Mouse (Mus musculus) NIH3T3 (cell line): ENCODE data around the gene Gm17545.

ENCODE experiments used
- DNase-seq: peaks from one replicate; pipeline ENCODE4 v3.0.0-alpha.2; 2012; ENCODE audit warnings: low read depth

Gm17545 gene

GRCm38 (mm10) chr9:22494203-22494807 lies 40.2 kb downstream of the Gm17545 start:
- DNase-seq: no peak

- no peak for DNase-seq
These were observed 41.0 kb downstream of the Gm17545 start for GRCm38 (mm10) chr9:22495133-22495532.

GRCm38 (mm10) chr9:22497021-22497767 lies 43.1 kb downstream of the Gm17545 start:
- DNase-seq: no peak

- DNase-seq: peak; percentile 11
These were observed 48.9 kb downstream of the Gm17545 start for GRCm38 (mm10) chr9:22502972-22503371.

GRCm38 (mm10) chr9:22503581-22503980 lies 49.5 kb downstream of the Gm17545 start:
- no peak for DNase-seq

GRCm38 (mm10) chr9:22505574-22505973 lies 51.5 kb downstream of the Gm17545 start:
- DNase-seq: no peak
